Mouse (Mus musculus) erythroblast, adult 5-6 weeks (primary cell): ENCODE measurements around the gene Serpinc1. TPM values are rescaled to one million over a fixed set of nuclear protein-coding genes. Genes with fewer than 3 reads are reported as not detected.
A peak's percentile ranks its signal among the peaks of the same experiment; 100 is the strongest.
"Not testable (repeated sequence)": the region's sequence is repeated elsewhere in the genome, so short reads cannot be mapped to it uniquely, and the experiment has no call there.

Experiments used
- ATAC-seq: replicated peaks from 2 replicates; pipeline ENCODE4 v1.8.0; 2016; ENCODE audit warnings: moderate number of reproducible peaks, mild to moderate bottlenecking, moderate TSS enrichment, inconsistent platforms; ENCODE audit not compliant: poor library complexity, low FRiP score, severe bottlenecking
- total RNA-seq, 2 experiments: library from RNA; stranded (forward) in 1 of 2; stranded (reverse) in 1 of 2; fragments of 150-400 nt in 1 of 2; fragments of 200-764, 138-1000 nt in 1 of 2; gene quantifications; 2 replicates each; pipeline versions ENCODE4 v1.2.3 to v1.2.4; 2015 to 2017; ENCODE audit warnings: low replicate concordance in 2 of 2

The Serpinc1 gene
- 1.5 TPM in 1 of 2 replicates, not detected in the other for total RNA-seq (2015; ENCODE audit: low replicate concordance)
- 0.34 and 0.42 TPM in 2 replicates for total RNA-seq (2017; ENCODE audit: low replicate concordance)

- no peak for ATAC-seq
Observed at GRCm38 (mm10) chr1:160978071-160978735, at the start of gene Serpinc1. Gene Serpinc1 (plus strand): TSS chr1:160978585.

- no peak for ATAC-seq
Observed at GRCm38 (mm10) chr1:160931320-160931719, 47.1 kb upstream of the Serpinc1 start.

- ATAC-seq, result peak; percentile 71
Observed at GRCm38 (mm10) chr1:160933896-160934482, 44.4 kb upstream of the Serpinc1 start.

GRCm38 (mm10) chr1:160935551-160935950, 42.8 kb upstream of the Serpinc1 start:
- ATAC-seq, result no peak

GRCm38 (mm10) chr1:160963199-160963598, 15.2 kb upstream of the Serpinc1 start:
- ATAC-seq, result no peak

GRCm38 (mm10) chr1:160967268-160967667, 11.1 kb upstream of the Serpinc1 start:
- no peak for ATAC-seq

GRCm38 (mm10) chr1:160968643-160969042, 9.7 kb upstream of the Serpinc1 start:
- no peak for ATAC-seq

GRCm38 (mm10) chr1:160980021-160980420, 1.6 kb downstream of the Serpinc1 start:
- no peak for ATAC-seq

- ATAC-seq, result no peak
Observed at GRCm38 (mm10) chr1:160980537-160981234, 2.3 kb downstream of the Serpinc1 start.

- no peak for ATAC-seq
Observed at GRCm38 (mm10) chr1:160981337-160981736, 3.0 kb downstream of the Serpinc1 start.

- no peak for ATAC-seq
Observed at GRCm38 (mm10) chr1:160982887-160983286, 4.5 kb downstream of the Serpinc1 start.

GRCm38 (mm10) chr1:160984731-160985130, 6.3 kb downstream of the Serpinc1 start:
- not testable (repeated sequence) for ATAC-seq

- no peak for ATAC-seq
Observed at GRCm38 (mm10) chr1:160985477-160985876, 7.1 kb downstream of the Serpinc1 start.

GRCm38 (mm10) chr1:160986881-160987635, 8.7 kb downstream of the Serpinc1 start:
- 0 out of 2 replicates have a peak, but pooled peaks have one; percentile 34 for ATAC-seq

GRCm38 (mm10) chr1:160989395-160989794, 11.0 kb downstream of the Serpinc1 start:
- ATAC-seq, result no peak

GRCm38 (mm10) chr1:160993851-160994250, 15.5 kb downstream of the Serpinc1 start:
- ATAC-seq, result no peak

GRCm38 (mm10) chr1:161004942-161005341, 26.6 kb downstream of the Serpinc1 start:
- ATAC-seq, result no peak

- no peak for ATAC-seq
Observed at GRCm38 (mm10) chr1:161005526-161005925, 27.1 kb downstream of the Serpinc1 start.

GRCm38 (mm10) chr1:161006471-161006870, 28.1 kb downstream of the Serpinc1 start:
- no peak for ATAC-seq

- no peak for ATAC-seq
Observed at GRCm38 (mm10) chr1:161008038-161008437, 29.7 kb downstream of the Serpinc1 start.
